19 mouse cellular contexts compared by ENCODE assay signal in the genomic region with DNA sequence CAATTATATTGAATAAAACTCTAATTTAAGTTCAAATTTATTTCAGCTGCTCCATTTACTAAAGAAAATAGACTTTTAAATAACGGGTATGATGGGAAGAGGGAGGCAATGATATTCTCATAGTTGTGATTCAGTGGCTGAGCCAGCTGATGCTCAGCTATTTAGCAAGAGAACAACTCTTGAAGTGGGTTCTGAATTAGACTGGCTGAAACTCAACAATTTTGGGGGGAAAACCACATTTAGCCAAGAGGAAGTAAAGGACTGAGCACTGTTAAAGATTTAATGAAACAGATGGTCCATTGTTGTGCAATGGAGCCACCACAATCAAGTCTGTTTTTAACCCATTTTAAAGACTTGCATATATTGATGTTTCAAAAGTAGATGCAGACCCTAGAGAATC.
"Had no signal": no experiment of that assay in that cellular context is flagged by ENCODE, and none has a peak within 500 bp of the region (broad histone marks: within the 10 kb centered on the region; RNA-seq: fewer than 3 reads in every experiment).

No protein-coding gene starts in this region.

- H3K36me3 ChIP-seq: kidney, embryonic 15.5 days; liver, embryonic 13.5 days; neural tube, embryonic 12.5 days; neural tube, embryonic 15.5 days had no signal

- ATAC-seq: lung, postnatal 0 days had no signal

- DNase-seq: kidney, adult 8-10 months; kidney, postnatal 10 days; kidney, postnatal 36 days; layer of hippocampus, postnatal 36 days; liver, embryonic 13.5 days; lung, embryonic 14.5 days; lung, postnatal 36 days; midbrain, embryonic 14.5 days; right cerebral cortex, adult 18-20 months; right cerebral cortex, postnatal 14 days; right cerebral cortex, postnatal 4 days; thymus, adult 18-20 months; thymus, postnatal 36 days had no signal

- H3K4me1 ChIP-seq: kidney, embryonic 15.5 days; liver, embryonic 13.5 days; neural tube, embryonic 12.5 days; neural tube, embryonic 15.5 days had no signal

- H3K4me2 ChIP-seq: kidney, embryonic 15.5 days; liver, embryonic 13.5 days; lung, embryonic 14.5 days; midbrain, embryonic 11.5 days; neural tube, embryonic 12.5 days; neural tube, embryonic 15.5 days had no signal

- H3K4me3 ChIP-seq: kidney, embryonic 15.5 days; left cerebral cortex, adult 2 months; liver, embryonic 13.5 days; neural tube, embryonic 12.5 days; neural tube, embryonic 15.5 days had no signal

- H3K9ac ChIP-seq: kidney, embryonic 15.5 days; liver, embryonic 13.5 days; lung, embryonic 14.5 days; neural tube, embryonic 12.5 days; neural tube, embryonic 15.5 days had no signal

- H3K9me3 ChIP-seq: kidney, embryonic 15.5 days; liver, embryonic 13.5 days; neural tube, embryonic 12.5 days; neural tube, embryonic 15.5 days had no signal

- H3K27me3 ChIP-seq: kidney, embryonic 15.5 days; liver, embryonic 13.5 days; neural tube, embryonic 12.5 days; neural tube, embryonic 15.5 days had no signal

- H3K27ac ChIP-seq: kidney, embryonic 15.5 days; left cerebral cortex, adult 2 months; liver, embryonic 13.5 days; neural tube, embryonic 12.5 days; neural tube, embryonic 15.5 days had no signal
